Mouse (Mus musculus) embryo, embryonic 11.5 days (tissue): ENCODE results near the gene Cacnb3.
"Not testable (repeated sequence)": the region's sequence is repeated elsewhere in the genome, so short reads cannot be mapped to it uniquely, and the experiment has no call there.

Source experiments
- DNase-seq: peaks from one replicate; pipeline ENCODE4 v3.0.0-alpha.2; 2012; ENCODE audit warnings: low read depth, low spot score

Gene Cacnb3

DNA sequence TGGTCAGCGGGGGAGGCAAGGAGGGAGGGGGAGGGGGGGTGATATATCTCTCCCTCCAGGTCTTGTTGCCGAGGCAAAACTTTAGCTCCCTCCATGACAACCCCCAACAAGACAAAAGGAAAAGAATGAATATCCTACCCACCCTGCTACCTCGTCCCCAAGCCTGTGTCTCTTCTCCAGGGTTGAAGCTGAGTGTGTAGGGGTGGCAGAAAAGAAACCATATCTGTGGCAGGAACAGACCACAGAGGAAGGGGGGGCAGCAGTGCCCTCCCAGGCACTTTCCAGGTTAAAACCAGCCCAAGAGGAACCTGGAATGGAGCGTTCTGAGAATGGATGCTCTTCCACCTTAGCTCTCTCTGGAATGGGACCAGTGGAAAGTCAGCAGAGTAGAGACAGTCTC, at the start of gene Cacnb3:
TSS of gene Cacnb3 (plus strand) at position 301 of the 400 bp plus-strand sequence.
- no peak for DNase-seq

DNA sequence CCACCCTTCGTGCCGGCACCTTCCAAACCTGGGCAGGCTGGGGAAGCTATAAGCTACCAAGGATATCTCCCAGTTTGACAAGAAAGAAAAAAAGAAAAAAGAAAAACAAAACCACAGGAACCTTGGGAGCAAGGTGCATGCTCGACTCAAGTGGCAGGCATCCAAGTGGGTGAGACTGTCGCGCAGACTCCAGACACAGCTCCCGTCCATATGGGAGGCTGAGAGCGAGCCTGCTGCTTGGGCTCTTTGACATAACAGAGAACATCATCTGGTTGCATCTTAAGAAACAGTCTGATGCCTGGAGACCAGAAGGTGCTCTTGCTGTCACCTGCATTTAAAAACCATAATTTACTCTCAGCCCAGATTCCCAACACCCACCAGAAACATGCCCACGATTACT, 48.2 kb upstream of the Cacnb3 start:
- no peak for DNase-seq

DNA sequence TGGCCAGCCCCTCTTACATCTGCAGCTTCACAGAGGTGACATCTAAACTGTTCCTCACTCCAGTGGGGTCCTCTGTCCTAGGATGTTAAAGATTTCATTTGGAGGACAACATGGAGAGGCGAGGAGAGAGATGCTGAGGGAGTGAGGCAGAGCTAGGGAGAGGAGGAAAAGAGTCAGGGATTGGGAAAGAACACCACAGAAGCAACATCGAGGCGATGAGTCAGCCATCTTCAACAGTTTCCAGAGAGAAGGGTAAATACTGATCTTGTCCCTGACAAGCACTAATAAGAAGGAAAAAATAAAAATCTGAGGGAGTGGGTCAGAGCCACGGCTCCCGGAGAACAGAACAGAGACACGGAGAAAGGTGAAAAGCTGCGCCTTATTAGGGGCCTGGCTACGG, 47.6 kb upstream of the Cacnb3 start:
- no peak for DNase-seq

DNA sequence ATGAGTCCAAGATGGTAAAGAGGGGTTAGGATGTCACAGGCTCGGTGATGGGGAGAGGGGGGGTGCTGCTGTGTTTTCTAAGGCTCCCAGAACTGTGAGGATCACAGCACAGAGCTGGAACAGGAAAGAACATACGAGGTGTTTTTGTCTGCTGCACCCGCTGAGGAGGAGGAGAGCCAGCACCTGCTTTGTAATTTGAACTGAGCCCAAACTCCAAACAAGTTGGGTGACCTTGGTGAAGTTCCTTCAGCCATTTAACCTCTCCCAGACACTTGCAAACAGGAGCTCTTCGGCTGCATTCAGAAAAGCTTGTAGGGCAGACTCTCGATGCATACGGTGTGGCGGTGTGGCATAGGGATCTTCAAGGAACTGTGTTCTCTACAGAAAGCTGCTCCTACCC, 45.2 kb upstream of the Cacnb3 start:
- no peak for DNase-seq

DNA sequence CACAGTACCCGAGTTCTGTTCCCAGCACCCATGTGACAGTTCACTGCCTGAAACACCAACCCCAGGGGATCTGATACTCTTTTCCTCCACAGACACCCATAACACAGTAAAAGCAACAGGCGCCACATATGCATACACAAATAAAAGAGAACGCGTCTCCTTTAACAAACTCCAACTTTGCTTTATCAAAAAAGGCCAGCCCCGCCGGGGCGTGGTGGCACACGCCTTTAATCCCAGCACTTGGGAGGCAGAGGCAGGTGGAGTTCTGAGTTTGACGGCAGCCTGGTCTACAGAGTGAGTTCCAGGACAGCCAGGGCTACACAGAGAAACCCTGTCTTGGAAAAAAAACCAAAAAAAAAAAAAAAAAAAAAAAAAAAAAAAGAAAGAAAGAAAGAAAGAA, 44.5 kb upstream of the Cacnb3 start:
- DNase-seq = not testable (repeated sequence)

DNA sequence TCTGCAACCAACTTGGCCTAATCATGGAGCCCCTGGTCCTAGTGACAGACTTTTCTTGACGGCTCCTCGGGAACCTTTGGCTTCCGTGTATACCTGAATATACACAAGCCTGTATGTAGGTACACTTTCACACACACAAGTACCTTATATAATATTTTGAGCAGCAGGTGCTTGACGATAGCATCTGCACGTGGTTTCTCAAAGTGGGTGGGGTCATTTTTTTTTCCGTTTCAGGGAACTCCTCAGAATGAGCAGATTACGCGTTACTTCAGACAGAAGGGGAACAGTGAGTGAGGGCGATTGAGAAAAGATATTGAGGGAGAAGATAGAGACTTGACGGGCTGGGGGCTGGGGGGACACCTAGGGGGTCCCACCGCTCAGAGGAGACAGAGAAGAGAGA, 42.9 kb upstream of the Cacnb3 start:
- DNase-seq = no peak

DNA sequence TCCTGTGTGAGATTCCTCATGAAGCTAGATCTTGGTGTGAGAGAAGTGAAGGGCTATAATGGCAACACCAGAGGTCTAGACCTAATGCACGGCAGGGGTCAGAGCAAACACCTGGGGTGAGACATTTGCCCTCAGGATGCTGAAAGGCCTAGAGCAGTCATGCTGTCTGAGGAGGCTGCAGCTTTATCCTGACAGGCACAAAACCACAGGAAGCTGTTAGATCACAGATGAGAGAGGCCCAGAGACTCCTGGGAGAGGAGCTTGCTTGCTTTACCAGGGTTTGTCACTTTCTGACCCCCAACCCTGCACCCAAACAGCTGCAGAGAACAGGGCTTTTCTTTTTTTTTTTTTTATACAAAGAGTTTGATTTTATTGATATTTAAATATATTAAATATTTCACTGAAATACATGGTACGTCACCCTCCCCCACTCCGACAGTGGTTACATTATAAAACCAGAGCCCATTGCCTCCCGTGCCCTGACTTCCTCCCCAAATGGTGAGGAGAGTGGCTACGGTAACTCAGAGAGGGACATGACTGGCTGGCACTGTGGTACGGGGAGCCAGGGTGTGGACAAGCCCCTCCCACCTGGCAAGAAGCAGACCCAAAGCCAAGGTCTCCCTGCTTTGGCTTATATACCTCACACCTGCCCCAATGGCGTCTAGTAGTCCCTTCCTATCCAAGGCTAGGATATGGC, 40.9 kb upstream of the Cacnb3 start:
- no peak for DNase-seq

DNA sequence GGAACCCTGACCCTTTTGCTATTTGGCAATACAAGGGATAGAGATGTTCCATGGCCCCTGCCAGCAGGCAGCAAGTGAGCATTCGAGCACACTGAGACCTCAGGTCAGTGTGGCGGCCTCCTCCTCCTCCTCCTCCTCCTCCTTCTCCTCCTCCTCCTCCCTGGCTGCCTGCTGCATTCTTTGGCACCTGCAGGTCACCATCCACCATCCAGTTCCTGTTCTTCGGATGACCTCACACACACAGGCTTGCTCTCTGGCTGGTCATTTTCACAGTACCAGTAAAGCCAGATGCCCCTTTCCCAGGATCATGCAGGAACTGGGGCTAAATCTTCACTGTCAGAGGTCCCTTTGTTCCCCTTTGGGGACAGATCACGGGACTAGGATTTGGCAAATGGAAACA, 39.2 kb upstream of the Cacnb3 start:
- no peak for DNase-seq

DNA sequence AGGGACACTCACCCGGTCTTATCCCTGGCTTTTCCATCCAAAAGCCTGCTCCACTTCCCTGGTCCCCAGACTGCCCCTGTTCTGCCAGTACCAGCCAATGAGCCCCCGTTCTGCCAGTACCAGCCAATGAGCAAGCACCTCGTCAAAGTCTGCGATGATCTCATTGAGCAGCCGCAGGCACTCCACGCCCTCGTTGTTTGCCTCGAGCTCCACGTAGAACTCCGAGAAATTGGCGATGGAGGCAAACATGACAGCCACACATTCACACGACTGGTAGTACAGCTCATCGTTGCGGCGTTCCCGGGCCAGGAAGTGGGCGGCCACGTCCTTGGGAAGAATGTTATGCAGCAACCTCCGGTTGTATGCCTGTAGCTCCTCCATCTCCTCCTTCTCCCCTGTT, 36.4 kb upstream of the Cacnb3 start:
- DNase-seq = no peak

DNA sequence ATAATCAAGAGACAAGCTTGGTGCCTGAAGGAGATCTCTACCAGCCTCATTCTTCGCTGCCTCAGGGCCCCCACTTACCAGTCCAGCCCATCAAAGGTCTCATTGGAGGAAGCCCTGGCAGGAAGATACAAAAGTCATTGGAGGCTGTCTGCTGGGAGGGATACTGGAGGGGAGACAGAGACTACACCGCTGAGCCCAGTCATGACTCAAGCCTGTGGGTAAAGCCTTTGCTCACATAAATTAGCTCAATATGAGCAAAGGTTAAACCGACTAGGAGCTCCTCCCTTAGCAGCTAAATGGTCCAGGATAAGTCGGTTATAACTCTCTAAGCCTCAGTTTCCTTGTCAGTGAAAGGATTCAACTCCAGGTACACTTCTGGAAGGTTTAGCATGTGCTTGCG, 35.6 kb upstream of the Cacnb3 start:
- no peak for DNase-seq

DNA sequence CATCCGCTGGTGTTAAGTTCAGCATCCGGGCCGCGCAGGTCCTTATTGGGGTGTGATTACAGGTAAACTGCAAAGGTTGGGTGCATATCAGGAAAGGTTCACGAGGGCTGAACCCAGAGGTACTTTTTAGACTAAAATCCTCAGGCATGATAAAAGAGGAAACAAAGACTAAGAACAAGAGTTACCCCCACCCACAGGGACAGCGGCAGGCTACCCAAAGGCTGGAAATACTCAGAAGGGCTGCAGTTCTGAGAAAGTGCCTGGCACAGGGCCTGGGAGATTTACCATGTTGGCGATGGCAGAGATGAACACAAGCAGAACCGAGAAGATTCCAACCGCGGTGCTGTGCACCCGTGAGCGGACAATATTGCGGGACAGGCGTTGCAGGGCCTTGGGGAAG, 34.0 kb upstream of the Cacnb3 start:
- no peak for DNase-seq

DNA sequence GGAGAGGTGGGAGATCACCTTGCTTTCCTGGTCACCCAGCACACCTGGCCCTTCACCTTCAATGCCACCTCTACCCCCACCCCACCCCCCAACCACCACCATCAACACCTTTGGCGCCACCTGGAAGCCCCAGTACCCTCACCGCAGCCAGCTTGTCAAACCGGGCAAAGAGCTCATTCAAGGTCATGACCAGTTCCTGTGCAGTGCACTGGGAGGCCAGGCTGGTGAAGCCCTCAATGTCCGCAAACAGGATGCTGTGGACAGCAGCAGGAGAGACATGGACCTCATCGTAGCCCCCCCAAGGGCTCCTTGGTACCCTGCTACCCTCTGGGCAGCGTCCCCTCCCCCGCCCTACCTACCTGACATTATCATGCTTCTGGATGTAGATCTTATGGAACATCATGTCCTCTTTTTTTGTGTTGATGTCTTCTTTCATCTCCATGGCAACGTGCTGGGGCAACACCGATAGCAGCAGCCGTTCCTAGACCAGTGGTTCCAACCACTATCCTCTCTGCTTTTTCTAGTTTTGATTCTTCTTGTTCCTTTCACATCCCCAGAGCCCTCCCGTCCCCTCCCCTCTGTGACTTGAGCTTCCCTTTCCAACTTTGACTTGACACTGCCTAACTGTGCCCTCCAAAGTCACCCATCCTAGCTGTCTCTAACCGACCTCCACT, 30.5 kb upstream of the Cacnb3 start:
- no peak for DNase-seq

DNA sequence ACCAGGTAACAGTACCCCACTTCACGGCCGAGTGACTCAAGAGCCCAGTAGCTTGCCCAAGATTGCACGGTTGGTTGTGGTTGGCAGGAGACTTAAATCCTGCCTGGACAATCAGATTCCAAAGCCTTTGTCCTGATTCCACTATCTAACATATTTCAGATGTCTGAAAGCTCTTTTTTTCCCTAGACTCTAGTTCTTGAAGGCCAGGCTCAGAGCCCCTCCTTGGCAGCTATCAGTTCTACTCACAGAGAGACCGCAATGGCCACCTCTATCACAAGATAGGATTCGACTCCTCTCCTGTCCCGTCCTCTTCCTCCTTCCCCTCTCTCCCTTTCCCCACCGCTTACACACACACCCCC, 28.8 kb upstream of the Cacnb3 start:
- DNase-seq = no peak

DNA sequence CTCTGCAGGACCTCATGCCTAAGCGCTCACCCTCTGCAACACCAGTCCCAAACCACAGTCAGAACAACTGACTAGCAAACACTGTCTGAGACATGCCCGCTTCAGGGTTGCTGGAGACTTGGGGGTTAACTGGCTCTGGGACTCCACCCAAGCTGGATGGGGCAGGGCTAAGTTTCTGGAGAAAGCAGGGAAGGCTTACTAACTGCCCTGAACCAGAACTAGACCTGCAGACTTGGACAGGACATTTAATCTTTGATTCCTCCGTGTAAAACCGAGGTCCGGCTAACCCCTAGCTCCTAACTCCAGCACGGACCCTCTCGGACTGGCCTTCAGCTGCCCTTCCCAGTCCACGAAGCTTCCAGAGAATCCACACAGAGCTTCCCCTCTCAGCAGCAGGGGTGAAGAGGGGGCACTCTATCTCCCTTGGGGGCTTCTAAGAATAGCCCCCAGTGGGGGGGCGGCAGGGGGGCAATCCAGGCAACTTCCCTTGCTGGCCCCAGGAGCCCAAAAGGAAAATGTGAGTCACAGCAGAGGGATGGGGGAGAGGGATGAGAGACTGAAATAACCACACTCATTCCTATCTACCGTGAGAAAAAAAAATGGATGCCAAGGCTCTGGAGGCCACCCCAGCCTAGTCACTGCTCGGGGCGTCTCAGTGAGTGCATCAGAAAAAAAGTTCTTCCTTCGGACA, 28.3 kb upstream of the Cacnb3 start:
- no peak for DNase-seq

DNA sequence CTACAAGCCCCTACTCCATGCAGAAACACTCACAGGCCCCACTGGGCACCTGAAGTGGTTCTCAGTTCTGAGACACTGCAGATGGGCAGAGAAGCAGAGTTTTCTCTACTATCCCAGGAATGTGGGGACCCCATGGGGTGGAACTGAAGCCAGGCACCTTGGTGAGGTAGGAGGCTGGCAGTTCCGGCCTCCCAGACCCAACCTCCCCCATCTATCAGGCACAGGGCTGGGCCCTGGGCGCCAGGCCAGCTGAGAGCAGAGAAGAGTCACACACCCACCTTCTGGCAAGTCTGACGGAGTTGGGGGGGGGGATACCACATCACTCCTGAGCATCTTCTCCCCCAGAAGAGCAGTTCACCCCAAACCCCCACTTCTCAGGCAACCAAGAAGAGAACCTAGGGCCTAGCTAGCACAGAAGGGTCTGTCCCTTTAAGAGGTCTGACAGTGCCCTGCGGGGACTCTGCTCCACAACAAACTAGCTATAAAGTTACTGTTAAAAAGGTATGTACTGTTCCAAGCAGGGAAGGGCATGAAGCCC, 27.6 kb upstream of the Cacnb3 start:
- no peak for DNase-seq

DNA sequence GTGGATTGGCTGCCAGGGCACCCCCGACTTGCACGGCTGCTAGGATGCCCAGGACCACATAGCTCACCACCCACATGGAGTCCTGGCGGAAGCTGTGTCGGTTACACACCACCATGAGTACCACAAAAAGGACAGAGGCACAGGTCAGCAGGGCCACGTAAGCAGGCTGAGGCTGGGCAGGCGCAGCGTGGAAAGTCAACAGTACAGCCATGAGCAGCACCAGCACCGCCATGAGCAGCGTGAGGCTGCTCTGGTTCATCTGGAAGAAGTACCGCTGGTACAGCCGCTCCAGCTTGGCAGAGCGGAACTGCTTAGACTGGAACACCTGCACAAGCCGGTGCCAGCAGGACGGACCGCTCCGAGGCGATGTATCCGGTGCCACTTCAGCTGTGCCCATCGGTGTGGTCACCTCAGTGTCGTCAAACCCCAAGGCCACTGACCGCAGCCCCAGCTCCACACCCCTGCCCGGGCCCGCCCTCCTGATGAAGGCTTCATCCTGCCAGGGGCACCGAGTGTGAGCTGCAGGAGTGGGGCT, 26.5 kb upstream of the Cacnb3 start:
- DNase-seq = no peak

DNA sequence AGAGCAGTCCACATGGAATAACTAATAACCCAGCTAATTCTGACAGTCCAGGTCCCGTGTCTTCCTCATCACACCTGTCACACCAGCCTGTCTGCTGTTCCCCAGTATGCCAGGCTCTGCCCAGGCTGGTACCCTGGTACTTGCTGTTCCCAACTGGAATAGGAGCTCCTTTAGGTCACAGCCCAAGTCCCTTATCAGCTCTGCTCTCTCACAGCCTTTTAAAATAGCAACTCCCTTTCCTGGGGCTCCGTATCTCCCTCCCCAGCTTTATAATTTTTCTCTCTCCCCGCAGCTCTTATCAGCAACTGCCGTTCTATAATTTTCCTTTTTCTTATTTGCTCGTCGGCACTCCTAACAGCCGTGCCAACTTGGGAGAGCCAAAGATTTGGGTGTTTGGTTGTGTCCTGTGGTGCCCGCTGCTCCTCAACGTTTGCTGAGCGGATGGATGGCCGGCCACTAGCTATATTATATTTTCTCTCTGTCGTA, 24.5 kb upstream of the Cacnb3 start:
- no peak for DNase-seq

DNA sequence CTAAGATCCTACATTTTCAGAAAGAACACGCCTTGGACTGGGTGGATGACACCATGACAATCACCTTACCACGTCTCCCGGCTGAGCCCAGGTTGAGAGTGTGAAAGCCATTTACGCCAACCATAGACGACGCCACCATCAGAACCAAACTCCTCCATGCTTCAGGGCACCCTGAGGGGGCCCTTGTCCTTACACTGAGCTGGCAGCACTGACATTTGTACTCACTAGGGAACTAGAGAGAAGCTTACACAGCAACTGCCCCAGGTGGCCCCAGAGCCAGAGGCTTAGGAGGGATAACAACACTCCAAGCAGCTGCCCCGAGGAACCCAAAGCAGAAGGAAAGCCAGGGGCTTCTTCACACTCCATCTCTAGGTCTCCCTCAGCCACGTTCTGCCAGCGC, 23.9 kb upstream of the Cacnb3 start:
- DNase-seq = no peak

DNA sequence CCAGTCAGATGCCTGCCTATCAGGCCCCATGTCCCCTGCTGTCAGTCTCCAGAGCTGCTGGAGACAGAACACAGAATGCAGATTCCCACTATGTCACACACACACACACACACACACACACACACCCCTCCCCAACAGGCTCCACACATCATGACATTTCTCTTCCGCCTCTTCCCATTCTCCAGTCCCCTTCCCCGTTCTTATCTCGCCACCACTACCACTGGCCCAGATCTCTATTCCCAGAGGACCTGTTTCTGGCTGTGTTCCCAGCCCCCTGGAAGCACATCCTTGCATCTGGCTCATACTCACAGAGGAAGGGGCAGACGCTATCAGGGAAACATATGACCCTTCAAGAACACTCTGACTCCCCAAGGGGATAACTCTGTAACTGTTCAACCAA, 23.1 kb upstream of the Cacnb3 start:
- no peak for DNase-seq

DNA sequence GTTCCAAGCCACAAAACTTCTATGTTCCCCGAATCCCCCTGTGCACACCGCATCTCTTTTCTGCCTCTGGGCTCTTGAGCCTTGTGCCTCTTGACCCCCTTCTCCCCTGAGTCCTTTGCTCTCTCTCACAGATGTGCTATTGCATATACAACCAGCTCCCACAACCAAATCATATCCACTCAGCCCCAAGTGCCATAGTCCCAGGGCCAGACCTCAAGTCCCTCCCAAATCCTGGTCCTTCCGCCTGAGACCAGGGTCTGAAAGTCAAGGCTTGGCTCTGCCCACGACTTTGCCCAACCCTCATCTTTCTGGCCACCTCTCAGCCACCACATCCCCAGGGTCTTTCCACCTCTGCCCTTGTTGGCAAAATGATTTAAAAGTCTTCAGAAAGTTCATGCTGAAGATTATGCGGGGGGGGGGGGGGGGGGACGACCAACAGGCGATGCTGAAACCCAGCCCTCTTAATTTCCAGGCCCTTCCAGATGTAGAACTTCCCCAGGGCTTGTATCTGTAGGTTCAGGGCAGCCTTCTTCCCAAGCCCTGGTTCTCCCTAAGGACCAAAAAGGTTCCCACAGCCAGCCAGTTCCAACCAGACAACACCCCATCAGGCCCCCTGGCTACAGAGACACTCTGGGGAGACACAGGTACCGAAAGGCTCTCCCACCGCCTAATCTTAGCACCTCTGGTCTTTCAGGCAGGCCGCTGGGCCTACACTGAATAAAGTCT, 22.4 kb upstream of the Cacnb3 start:
- DNase-seq = no peak

DNA sequence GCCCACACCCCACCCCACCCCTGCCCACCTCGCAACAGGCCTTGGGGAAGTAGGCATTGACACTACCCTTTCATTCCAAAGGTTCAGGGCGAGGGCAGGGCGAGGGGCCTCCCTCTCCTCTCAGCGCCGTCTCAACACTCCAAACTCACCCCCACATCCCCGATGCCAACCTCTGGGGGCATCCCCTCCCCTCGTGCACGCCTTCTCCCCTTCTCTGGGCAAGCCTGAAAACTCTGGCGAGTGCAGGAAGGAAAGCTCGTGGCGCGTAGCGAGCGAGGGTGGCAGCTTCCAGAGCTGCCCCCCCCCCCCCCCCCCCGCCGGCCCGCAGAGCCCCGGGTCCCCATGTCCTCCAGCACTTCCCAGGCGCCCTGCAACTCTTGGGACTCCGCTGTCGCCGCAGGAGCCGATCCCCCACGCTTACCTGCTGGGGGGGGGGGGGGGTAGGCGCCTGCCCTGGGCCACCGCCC, 21.8 kb upstream of the Cacnb3 start:
- DNase-seq = no peak
